Comparison of ENCODE assay signal across 22 mouse cellular contexts in genomic region chr1:84382709-84383108, GRCm38 (mm10). TPM values are rescaled to one million over a fixed set of nuclear protein-coding genes. Genes with fewer than 3 reads are reported as not detected.
DNase-seq lines count a peak whose midpoint lies in the region; ATAC-seq and TF ChIP-seq lines count a peak whose summit lies in the region.
"Had no signal": no experiment of that assay in that cellular context is flagged by ENCODE, and none has a peak within 500 bp of the region (broad histone marks: within the 10 kb centered on the region; RNA-seq: fewer than 3 reads in every experiment).

No protein-coding gene starts in this region.

- DNase-seq in lung, embryonic 14.5 days, result peak; percentile 70
- DNase-seq in lung, adult 2 months, result no peak
- no peak for DNase-seq in lung, postnatal 14 days
- no peak for DNase-seq in lung, postnatal 25 days (ENCODE audit: low spot score)
- peak; percentile 45 for DNase-seq in lung, postnatal 0 days (ENCODE audit: low spot score)
- DNase-seq in lung, adult 18-20 months, result no peak
- DNase-seq: adrenal gland, adult 2 months; adrenal gland, adult 8-10 months; adrenal gland, postnatal 10 days; adrenal gland, postnatal 14 days; adrenal gland, postnatal 25 days; adrenal gland, postnatal 36 days; B cell, adult 2 months; cerebellum, adult 11 months; cerebellum, adult 11-12 months had no signal

- no peak overlapping the region for H3K27ac ChIP-seq in lung, embryonic 14.5 days (ENCODE audit: low read depth)
- H3K27ac ChIP-seq in lung, embryonic 15.5 days, result 0 out of 2 replicates have a peak overlapping the region, but pooled peaks have one; percentile 7
- H3K27ac ChIP-seq in lung, embryonic 16.5 days (ENCODE audit: low read length), result 0 out of 2 replicates have a peak overlapping the region, but pooled peaks have one; percentile 10
- no peak overlapping the region for H3K27ac ChIP-seq in lung, postnatal 0 days (ENCODE audit: low read length)

- no peaks in the 10 kb centered on the region for H3K36me3 ChIP-seq in lung, embryonic 14.5 days (ENCODE audit: insufficient read depth)
- no peaks in the 10 kb centered on the region for H3K36me3 ChIP-seq in lung, embryonic 15.5 days
- no peaks in the 10 kb centered on the region for H3K36me3 ChIP-seq in lung, embryonic 16.5 days (ENCODE audit: control insufficient read depth, insufficient read depth, low read length)
- H3K36me3 ChIP-seq in lung, postnatal 0 days (ENCODE audit: insufficient read depth, low read length), result no peaks in the 10 kb centered on the region
- H3K36me3 ChIP-seq: G1E had no signal

- no peak overlapping the region for H3K4me2 ChIP-seq in lung, embryonic 14.5 days
- no peak overlapping the region for H3K4me2 ChIP-seq in lung, embryonic 15.5 days
- H3K4me2 ChIP-seq in lung, embryonic 16.5 days (ENCODE audit: low read depth, low read length), result no peak overlapping the region
- no peak overlapping the region for H3K4me2 ChIP-seq in lung, postnatal 0 days (replicated peaks; ENCODE audit: low read depth, low read length)

- no peak for TF ChIP-seq POLR2A in lung, adult 2 months (IDR thresholded peaks at IDR 0.05; ENCODE audit: borderline replicate concordance, extremely low read depth, low read depth, low read length)

- no peak for TF ChIP-seq CTCF in lung, embryonic 14.5 days (IDR thresholded peaks at IDR 0.05; ENCODE audit: low read depth)
- no peak for TF ChIP-seq CTCF in lung, adult 2 months (IDR thresholded peaks at IDR 0.05; ENCODE audit: insufficient read depth, low read length)
- no peak for TF ChIP-seq CTCF in lung, postnatal 0 days (IDR thresholded peaks at IDR 0.05)

- peak; percentile 62 for ATAC-seq in lung, embryonic 14.5 days (ENCODE audit: insufficient read depth)
- ATAC-seq in lung, embryonic 15.5 days (ENCODE audit: borderline replicate concordance, extremely low read depth, low FRiP score, low TSS enrichment), result peak; percentile 72; the same call in 1 of the 2 replicates
- peak; percentile 66 for ATAC-seq in lung, embryonic 16.5 days (ENCODE audit: low read depth)
- ATAC-seq in lung, postnatal 0 days, result peak; percentile 75
- ATAC-seq: activated CD4-positive, CD25-positive, alpha-beta regulatory T cell, adult 4 months; CD4-positive, CD25-positive, alpha-beta regulatory T cell, adult 4 months; Patski had no signal

- no peak overlapping the region for H3K4me3 ChIP-seq in lung, embryonic 14.5 days (ENCODE audit: low read depth, low read length)
- no peak overlapping the region for H3K4me3 ChIP-seq in lung, adult 2 months (replicated peaks; ENCODE audit: extremely low read depth, low read depth, low read length)
- H3K4me3 ChIP-seq in lung, embryonic 15.5 days, result no peak overlapping the region
- no peak overlapping the region for H3K4me3 ChIP-seq in lung, embryonic 16.5 days (ENCODE audit: low read length)
- no peak overlapping the region for H3K4me3 ChIP-seq in lung, postnatal 0 days (ENCODE audit: low read depth, low read length)

- H3K9me3 ChIP-seq in lung, embryonic 14.5 days (ENCODE audit: low read depth, low read length), result no peaks in the 10 kb centered on the region
- H3K9me3 ChIP-seq in lung, embryonic 15.5 days, result no peaks in the 10 kb centered on the region
- no peaks in the 10 kb centered on the region for H3K9me3 ChIP-seq in lung, embryonic 16.5 days (ENCODE audit: control insufficient read depth, low read length)
- no peaks in the 10 kb centered on the region for H3K9me3 ChIP-seq in lung, postnatal 0 days (ENCODE audit: low read length)

- no peaks in the 10 kb centered on the region for H3K27me3 ChIP-seq in lung, embryonic 14.5 days (ENCODE audit: insufficient read depth, low read length)
- H3K27me3 ChIP-seq in lung, embryonic 15.5 days, result no peaks in the 10 kb centered on the region
- H3K27me3 ChIP-seq in lung, embryonic 16.5 days (ENCODE audit: control insufficient read depth, insufficient read depth, low read depth, low read length), result no peaks in the 10 kb centered on the region
- H3K27me3 ChIP-seq in lung, postnatal 0 days (replicated peaks; ENCODE audit: insufficient read depth, low read length), result no peaks in the 10 kb centered on the region
- H3K27me3 ChIP-seq: CH12.LX, Patski had no signal

- no peak overlapping the region for H3K9ac ChIP-seq in lung, embryonic 14.5 days
- H3K9ac ChIP-seq in lung, embryonic 15.5 days, result no peak overlapping the region
- no peak overlapping the region for H3K9ac ChIP-seq in lung, embryonic 16.5 days (ENCODE audit: low read length)
- no peak overlapping the region for H3K9ac ChIP-seq in lung, postnatal 0 days (replicated peaks; ENCODE audit: low read depth)

- H3K4me1 ChIP-seq in lung, embryonic 14.5 days (ENCODE audit: insufficient read depth), result peaks cover 6% of the 10 kb centered on the region; the same call in 1 of the 2 replicates
- peaks cover 6% of the 10 kb centered on the region for H3K4me1 ChIP-seq in lung, adult 2 months (ENCODE audit: control insufficient read depth, insufficient read depth, low read length)
- no peaks in the 10 kb centered on the region for H3K4me1 ChIP-seq in lung, embryonic 15.5 days
- peaks cover 10% of the 10 kb centered on the region for H3K4me1 ChIP-seq in lung, embryonic 16.5 days (replicated peaks; ENCODE audit: control insufficient read depth, insufficient read depth, low read length)
- H3K4me1 ChIP-seq in lung, postnatal 0 days (ENCODE audit: insufficient read depth, low read depth, low read length), result no peaks in the 10 kb centered on the region; the same call in 1 of the 2 replicates

- 23% methylated on average over 1 of the region's 1 CpGs for WGBS in lung, embryonic 14.5 days
- WGBS in lung, adult 2 months, result 41% methylated on average over 1 of the region's 1 CpGs
- WGBS in lung, embryonic 15.5 days, result 28% methylated on average over 1 of the region's 1 CpGs
- 30% methylated on average over 1 of the region's 1 CpGs for WGBS in lung, embryonic 16.5 days
- 42% methylated on average over 1 of the region's 1 CpGs for WGBS in lung, postnatal 0 days

- TF ChIP-seq EP300 in lung, postnatal 0 days (IDR thresholded peaks at IDR 0.05), result peak; percentile 27

RNA-seq across cellular contexts. Expression of gene Pid1, which starts 18.7 kb away (rescaled TPM):
- polyA plus RNA-seq in lung, embryonic 14.5 days (2014; fragmentation: Nextera tagmentation; extraction: Ambion mirVana), result 4.9 and 6.8 TPM in 2 replicates
- polyA plus RNA-seq in lung, adult 2 months (2012; rRNA removed), result 20.6 and 28.9 TPM in 2 replicates
- 8.2 and 10.9 TPM in 2 replicates for polyA plus RNA-seq in lung, embryonic 15.5 days (2015; fragmentation: Nextera tagmentation; extraction: Ambion mirVana)
- 14.3 and 18.6 TPM in 2 replicates for polyA plus RNA-seq in lung, embryonic 16.5 days (2015; fragmentation: Nextera tagmentation; extraction: Ambion mirVana)
- polyA plus RNA-seq in lung, postnatal 0 days (2015; fragmentation: Nextera tagmentation; extraction: Ambion mirVana), result 20.8 and 23.6 TPM in 2 replicates
- polyA plus RNA-seq: G1E had no signal

Comparison
In these comparisons a context has a peak if more than half of its experiments do, and no peak if none do; other contexts are left out.
1. DNase-seq: peak in lung, embryonic 14.5 days (single experiment) and lung, postnatal 0 days (single experiment); none in lung, adult 2 months (single experiment), lung, postnatal 14 days (single experiment), lung, postnatal 25 days (single experiment) and lung, adult 18-20 months (0 of 2).
2. H3K27ac ChIP-seq: peak in lung, embryonic 15.5 days (single experiment) and lung, embryonic 16.5 days (single experiment); none in lung, embryonic 14.5 days (single experiment) and lung, postnatal 0 days (single experiment).
3. Peak in every context shown above with its lines, with median percentiles within 50 percentile points of each other: ATAC-seq.